Mouse (Mus musculus) ovary, postnatal 14 days (tissue): ENCODE measurements around the gene Paqr6.

Source experiments
- DNase-seq: peaks from one replicate; pipeline ENCODE4 v3.0.0; 2022; ENCODE audit warnings: low spot score

Gene Paqr6

GRCm38 (mm10) chr3:88364337-88364736 lies at the start of gene Paqr6:
Paqr6 (plus strand) TSS chr3:88364584.
- peak; percentile 82 for DNase-seq

- DNase-seq, result peak; percentile 51
These were observed 39.4 kb upstream of the Paqr6 start, which contains the start of gene Glmp for GRCm38 (mm10) chr3:88324951-88325405. Glmp (plus strand) TSS chr3:88325023.

GRCm38 (mm10) chr3:88328956-88329355 lies 35.4 kb upstream of the Paqr6 start:
- DNase-seq, result no peak

DNA sequence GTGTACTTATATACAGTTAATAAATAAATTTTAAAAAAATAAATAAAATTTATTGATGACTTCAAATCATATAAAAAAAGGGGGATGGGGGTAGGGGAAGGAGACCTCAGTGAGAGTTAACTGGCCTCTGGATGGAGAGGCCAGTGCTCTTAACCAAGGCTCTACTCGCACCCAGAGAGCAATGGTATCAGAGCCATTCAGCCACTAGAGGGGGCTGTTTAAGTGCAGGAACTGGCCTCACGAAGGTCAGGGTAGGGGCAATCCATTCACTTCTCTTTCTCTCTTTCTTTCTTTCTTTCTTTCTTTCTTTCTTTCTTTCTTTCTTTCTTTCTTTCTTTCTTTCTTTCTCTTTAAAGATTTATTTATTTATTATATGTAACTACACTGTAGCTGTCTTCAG lies 33.1 kb upstream of the Paqr6 start:
- no peak for DNase-seq

DNA sequence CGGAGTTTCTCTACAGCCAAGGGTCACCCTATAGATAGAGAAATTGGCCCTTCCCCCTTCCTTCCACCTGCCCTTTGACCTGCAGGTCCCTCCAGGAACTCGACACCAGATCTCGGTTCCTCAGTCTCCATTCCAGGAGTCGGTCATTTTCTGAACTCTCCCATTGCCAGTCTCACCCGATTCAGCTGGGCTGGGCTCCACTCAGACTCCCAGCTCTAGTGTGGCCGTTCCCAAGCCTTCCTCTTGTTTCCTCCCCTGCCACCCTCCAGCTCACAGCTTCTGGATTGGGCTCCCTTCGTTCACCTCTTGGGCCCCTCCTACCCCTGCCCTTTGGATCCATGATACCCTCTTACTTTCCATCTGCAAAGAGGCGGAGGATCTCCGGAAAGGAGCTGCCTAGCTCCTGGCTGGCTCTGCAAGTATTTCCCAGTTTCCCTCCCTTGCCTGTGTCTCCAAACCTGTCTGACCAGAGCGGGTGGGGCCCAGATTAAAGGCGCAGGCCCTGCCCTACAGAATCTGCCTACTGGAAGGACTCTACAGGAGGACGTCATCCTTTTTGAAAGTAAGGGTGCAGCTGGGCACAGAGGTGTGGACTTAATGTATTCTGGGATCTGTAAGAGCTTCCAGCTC lies 30.2 kb upstream of the Paqr6 start:
- DNase-seq, result no peak

DNA sequence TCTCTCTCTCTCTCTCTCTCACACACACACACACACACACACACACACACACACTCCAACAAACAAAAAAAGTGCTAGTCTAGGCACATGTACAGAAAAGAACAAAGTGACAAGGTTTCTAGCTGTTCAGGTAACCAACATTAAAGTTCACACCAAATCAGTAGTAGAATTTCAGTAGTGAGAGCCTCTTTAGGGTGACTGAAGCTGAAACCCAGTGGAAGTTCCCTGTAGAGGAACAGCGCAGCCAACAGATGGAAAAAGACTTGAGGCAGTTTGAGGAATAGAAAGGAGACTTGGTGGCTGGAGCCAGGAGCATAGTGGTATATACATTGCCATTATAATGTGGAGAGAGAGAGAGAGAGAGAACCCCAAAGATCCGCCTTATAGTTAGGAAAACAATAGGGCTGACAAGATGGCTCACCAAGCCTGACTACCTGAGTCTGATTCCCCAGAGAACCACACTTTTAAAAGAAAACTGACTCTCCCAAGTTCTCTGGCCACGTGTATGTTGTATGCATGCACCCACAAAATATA lies 29.4 kb upstream of the Paqr6 start:
- DNase-seq, result no peak

DNA sequence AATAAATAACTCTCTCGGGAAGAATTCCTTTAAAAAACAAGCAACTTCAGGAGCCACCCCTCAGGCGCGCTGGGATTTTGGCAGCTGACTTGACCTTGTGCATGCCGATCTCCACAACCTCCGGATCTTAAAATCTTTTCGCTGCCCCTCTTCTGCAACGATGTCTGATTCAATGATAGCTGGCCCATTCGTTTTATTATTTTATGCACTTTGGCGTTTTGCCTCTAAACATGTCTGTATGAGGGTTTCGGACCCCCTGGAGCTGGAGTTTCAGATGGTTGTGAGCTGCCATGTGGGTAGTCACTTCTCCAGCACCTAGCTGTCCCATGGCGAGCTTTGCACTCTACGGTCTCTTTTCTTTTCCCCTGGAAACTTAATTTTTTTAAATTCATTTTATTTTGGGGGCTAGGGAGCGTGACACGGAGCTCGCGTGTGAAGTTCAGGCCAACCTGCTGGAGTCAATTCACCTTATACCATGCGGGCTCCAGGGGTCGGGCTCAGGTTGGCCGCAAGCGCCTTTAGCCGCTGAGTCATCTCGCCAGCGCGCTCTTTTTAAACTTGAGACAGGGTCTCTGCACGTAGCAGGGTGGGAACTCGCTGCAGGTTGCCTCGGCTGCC lies 28.8 kb upstream of the Paqr6 start:
- DNase-seq, result no peak

GRCm38 (mm10) chr3:88336058-88337013 lies 28.0 kb upstream of the Paqr6 start, which contains the start of the genes Tmem79 and Smg5:
Tmem79 (minus strand) TSS chr3:88336148.
Smg5 (plus strand) TSS chr3:88336260.
- peak; percentile 95 for DNase-seq

- no peak for DNase-seq
These were observed 26.9 kb upstream of the Paqr6 start for GRCm38 (mm10) chr3:88337367-88338020.

GRCm38 (mm10) chr3:88338316-88338715 lies 26.1 kb upstream of the Paqr6 start:
- DNase-seq, result no peak

GRCm38 (mm10) chr3:88339006-88339405 lies 25.4 kb upstream of the Paqr6 start:
- DNase-seq, result no peak

DNA sequence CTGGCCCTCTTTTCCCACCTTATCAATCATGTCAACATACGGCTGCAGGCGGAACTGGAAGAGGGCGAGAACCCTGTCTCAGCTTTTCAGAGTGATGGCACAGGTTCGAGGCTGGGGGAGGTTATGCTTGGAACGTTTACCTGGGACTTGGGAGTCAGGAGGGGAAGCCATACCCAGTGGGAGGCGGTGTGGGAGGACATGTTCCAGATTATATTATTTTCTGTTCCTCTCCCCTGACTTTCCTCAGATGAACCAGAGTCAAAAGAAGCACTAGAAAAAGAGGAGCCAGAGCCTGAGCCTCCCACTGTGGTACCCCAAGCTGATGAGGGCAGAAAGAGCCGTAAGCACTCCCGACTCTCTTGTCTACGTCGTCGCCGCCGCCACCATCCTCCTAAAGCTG lies 13.7 kb upstream of the Paqr6 start:
- DNase-seq, result no peak

DNA sequence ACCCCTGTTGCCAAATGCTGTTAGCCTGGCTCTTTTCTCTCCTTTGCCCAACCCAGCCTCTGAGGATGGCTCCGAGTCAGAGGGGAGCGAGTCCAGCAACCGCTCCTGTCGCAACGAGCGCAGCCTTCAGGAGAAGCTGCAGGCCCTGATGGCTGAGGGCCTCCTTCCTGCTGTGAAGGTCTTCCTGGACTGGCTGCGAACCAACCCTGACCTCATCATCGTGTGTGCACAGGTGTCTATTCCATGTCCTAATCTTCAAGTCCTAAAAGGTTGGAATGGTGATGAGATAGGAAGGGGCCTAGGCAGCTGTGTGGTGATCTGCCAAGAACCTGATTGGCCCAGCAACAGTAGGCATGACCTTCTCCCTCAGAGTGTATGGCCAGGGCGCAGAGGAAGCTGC lies 11.5 kb upstream of the Paqr6 start:
- no peak for DNase-seq

GRCm38 (mm10) chr3:88354396-88355165 lies 9.8 kb upstream of the Paqr6 start:
- DNase-seq, result no peak

- DNase-seq, result no peak
These were observed 4.8 kb upstream of the Paqr6 start for GRCm38 (mm10) chr3:88359584-88359983.

DNA sequence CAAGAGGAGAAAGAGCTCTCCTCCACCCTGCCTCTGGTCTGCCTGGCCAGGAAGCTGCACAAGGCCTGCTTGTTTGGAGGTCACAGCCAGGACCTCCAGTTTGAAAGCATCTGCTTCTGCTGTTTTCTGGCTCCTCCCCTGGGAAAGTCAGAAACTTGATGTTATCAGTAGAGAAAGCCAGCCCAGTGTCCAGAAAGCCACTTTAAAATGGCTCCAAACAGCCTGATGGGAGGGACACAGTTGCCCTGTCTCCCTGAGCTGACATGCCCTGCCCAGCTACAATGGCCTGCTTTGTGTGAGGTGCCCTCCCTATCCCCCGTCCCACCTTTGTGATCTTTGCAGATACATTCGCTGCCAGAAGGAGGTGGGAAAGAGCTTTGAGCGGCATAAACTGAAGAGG lies 4.4 kb upstream of the Paqr6 start:
- no peak for DNase-seq

- no peak for DNase-seq
These were observed 3.3 kb upstream of the Paqr6 start for GRCm38 (mm10) chr3:88361096-88361495.

DNA sequence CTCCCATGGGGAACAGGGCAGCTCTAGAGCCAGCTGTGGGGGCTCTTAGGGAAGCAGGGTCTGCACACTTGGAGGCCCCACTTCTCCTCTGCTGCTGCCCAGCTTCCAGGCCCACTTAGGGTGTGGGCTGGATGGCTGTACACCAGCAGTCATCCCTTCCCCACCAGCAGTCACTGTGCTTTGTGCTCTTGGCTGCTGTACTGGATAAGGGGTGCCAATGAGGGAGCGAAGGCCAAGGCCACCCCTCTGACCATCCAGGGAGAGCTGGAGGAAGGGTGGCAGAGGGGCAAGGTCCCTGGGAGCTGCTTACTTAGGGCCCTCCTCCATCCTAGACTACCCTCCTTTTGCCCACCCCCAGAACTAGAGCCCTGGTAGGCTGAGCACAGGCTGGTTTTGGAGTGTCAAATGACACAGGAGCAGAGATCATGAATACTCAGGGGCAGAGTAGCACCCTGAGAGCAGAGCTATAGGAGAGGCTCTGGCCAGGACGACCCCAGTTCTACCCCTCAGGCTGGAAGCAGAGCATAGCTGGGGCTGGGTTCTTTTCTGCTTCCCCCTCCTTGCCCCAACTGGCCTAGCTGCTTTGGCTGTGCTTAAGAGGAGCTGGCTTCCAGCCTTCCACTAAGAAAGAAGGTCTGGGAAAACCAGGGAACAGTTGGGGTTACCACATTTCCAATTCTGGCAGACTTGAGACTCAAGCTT lies 2.6 kb upstream of the Paqr6 start:
- DNase-seq, result no peak

DNA sequence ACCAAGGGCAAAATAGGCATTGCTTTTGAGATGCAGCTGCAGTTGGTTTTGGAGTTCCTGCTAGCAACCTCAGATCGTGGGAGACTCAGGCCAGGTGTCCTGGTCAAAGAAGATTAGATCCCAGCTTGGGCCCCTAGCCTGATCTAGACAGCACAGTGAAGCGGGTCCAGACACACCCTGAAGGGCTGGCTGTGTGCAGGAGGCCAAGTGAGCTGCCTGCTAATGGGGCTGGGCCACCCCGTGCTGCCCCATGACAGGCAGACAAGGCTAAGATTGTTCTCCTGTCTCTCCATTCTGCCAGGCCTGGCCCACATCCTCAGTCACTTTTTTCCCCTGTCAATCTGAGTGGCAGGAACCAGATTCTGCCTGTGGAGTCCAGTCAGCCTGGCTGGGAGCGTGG lies 684 bp upstream of the Paqr6 start:
- no peak for DNase-seq

DNA sequence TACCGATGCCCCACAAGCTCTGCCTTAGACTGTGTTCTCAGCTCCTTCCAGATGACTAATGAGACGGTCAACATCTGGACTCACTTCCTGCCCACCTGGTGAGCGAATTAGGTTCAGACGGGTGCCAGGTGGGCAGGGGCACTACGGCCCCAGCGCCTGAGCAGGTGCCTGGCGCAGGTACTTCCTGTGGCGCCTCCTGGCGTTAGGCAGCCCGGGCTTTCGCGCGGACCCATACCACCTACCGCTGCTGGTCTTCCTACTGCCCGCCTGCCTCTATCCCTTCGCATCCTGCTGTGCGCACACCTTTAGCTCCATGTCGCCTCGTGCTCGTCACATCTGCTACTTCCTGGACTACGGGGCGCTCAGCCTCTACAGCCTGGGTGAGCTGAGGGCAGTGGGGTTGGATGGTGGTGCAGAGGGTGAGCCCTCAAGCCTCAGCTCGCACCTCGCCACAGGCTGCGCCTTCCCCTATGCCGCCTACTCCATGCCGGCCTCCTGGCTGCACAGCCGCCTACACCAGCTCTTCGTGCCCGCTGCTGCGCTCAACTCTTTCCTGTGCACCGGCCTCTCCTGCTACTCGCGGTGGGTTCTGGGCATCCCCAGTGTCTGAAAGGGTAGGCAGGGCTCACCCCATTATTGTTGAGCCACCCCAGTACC lies 1.4 kb downstream of the Paqr6 start:
- DNase-seq, result no peak
